Mouse (Mus musculus): ENCODE data around the gene Ormdl3. TPM values are rescaled to one million over a fixed set of nuclear protein-coding genes. Genes with fewer than 3 reads are reported as not detected.

Ormdl3 gene
- total and polyA plus RNA-seq, 3 experiments: 52.7 to 93.7 TPM; not detected in 1

- Histone ChIP-seq H3K36me3 (ENCODE audit: control insufficient read depth in 1 of 2, insufficient read depth in 2 of 2, low read length in 2 of 2) (no peaks in the 10 kb centered on the region), H3K4me1 (ENCODE audit: control insufficient read depth in 1 of 2, insufficient read depth in 2 of 2, low read length in 2 of 2) (no peaks in the 10 kb centered on the region), H3K9ac (ENCODE audit: control insufficient read depth, low read depth, low read length, poor library complexity, severe bottlenecking) (no peak overlapping the region), H3K9me3 (replicated peaks; ENCODE audit: insufficient read depth, low read length) (no peaks in the 10 kb centered on the region), H3K79me2 (ENCODE audit: control insufficient read depth, insufficient read depth, low read length, poor library complexity) (no peaks in the 10 kb centered on the region), H3K4me3 (ENCODE audit: control insufficient read depth in 1 of 2, insufficient read depth in 1 of 2, low read depth in 2 of 2, low read length in 2 of 2) (no peak overlapping the region), H3K27ac (ENCODE audit: control insufficient read depth, low read depth, low read length) (no peak overlapping the region), H3K27me3 (ENCODE audit: control insufficient read depth in 1 of 2, insufficient read depth in 2 of 2, low read length in 2 of 2) (peaks cover 24 to 51% of the 10 kb centered on the region in 2 experiments)
- no peak for DNase-seq (ENCODE audit: low read depth, low spot score)
- TF ChIP-seq MAZ (IDR thresholded peaks at IDR 0.05; ENCODE audit: low read depth, low read length): no peak
- no peak for TF ChIP-seq GABPA (IDR thresholded peaks at IDR 0.05; ENCODE audit: low read depth, low read length)
- no peak for TF ChIP-seq HCFC1 (IDR thresholded peaks at IDR 0.05; ENCODE audit: low read depth, low read length)
- no peak for TF ChIP-seq POLR2AphosphoS2 (IDR thresholded peaks at IDR 0.05; ENCODE audit: low read length)
- no peak for TF ChIP-seq ZKSCAN1 (IDR thresholded peaks at IDR 0.05; ENCODE audit: low read depth, low read length)
- no peak for TF ChIP-seq UBTF (IDR thresholded peaks at IDR 0.05; ENCODE audit: borderline replicate concordance, insufficient read depth, low read depth, low read length)
- TF ChIP-seq USF2 (IDR thresholded peaks at IDR 0.05; ENCODE audit: borderline replicate concordance in 1 of 2, insufficient read depth in 1 of 2, low read depth in 1 of 2, low read length in 2 of 2): no peak
- TF ChIP-seq MYB (IDR thresholded peaks at IDR 0.05; ENCODE audit: low read depth, low read length): no peak
Observed at GRCm38 (mm10) chr11:98560942-98561341, 26.2 kb downstream of the Ormdl3 start.

- Histone ChIP-seq H3K9me3 (replicated peaks; ENCODE audit: insufficient read depth, low read length) (no peaks in the 10 kb centered on the region), H3K79me2 (ENCODE audit: control insufficient read depth, insufficient read depth, low read length, poor library complexity) (no peaks in the 10 kb centered on the region; the same call in 1 of the 2 replicates), H3K4me3 (ENCODE audit: control insufficient read depth in 1 of 2, insufficient read depth in 1 of 2, low read depth in 2 of 2, low read length in 2 of 2) (no peak overlapping the region), H3K36me3 (ENCODE audit: control insufficient read depth in 1 of 2, insufficient read depth in 2 of 2, low read length in 2 of 2) (peaks cover 0 to 16% of the 10 kb centered on the region in 2 experiments; a peak in 2 of 4 replicates), H3K27me3 (ENCODE audit: control insufficient read depth in 1 of 2, insufficient read depth in 2 of 2, low read length in 2 of 2) (peaks cover 10 to 26% of the 10 kb centered on the region in 2 experiments), H3K9ac (ENCODE audit: control insufficient read depth, low read depth, low read length, poor library complexity, severe bottlenecking) (no peak overlapping the region), H3K27ac (ENCODE audit: control insufficient read depth, low read depth, low read length) (no peak overlapping the region), H3K4me1 (ENCODE audit: control insufficient read depth in 1 of 2, insufficient read depth in 2 of 2, low read length in 2 of 2) (peaks cover 6 to 9% of the 10 kb centered on the region in 2 experiments)
- TF ChIP-seq SIN3A (IDR thresholded peaks at IDR 0.05; ENCODE audit: low read length): 0 out of 2 replicates have a peak, but pooled peaks have one; percentile 20
- peak; percentile 96 for TF ChIP-seq SMC3 (IDR thresholded peaks at IDR 0.05; ENCODE audit: low read depth, low read length)
- peak; percentile 83 for TF ChIP-seq MAX (IDR thresholded peaks at IDR 0.05; ENCODE audit: low read length)
- TF ChIP-seq ZKSCAN1 (IDR thresholded peaks at IDR 0.05; ENCODE audit: low read depth, low read length): no peak
- TF ChIP-seq RAD21 (IDR thresholded peaks at IDR 0.05; ENCODE audit: low read depth, low read length): peak; percentile 85
- TF ChIP-seq POLR2AphosphoS2 (IDR thresholded peaks at IDR 0.05; ENCODE audit: low read length): no peak
- TF ChIP-seq NRF1 (IDR thresholded peaks at IDR 0.05; ENCODE audit: insufficient read depth, low read depth, low read length, poor library complexity, severe bottlenecking): no peak
- peak; percentile 91 for TF ChIP-seq MYC (IDR thresholded peaks at IDR 0.05; ENCODE audit: low read depth, low read length)
- TF ChIP-seq ZC3H11A (IDR thresholded peaks at IDR 0.05; ENCODE audit: low read depth, low read length): peak; percentile 93
- peak in 2 of 3 experiments; percentile 44 to 90; a peak in 3 of 6 replicates for TF ChIP-seq CTCF (IDR thresholded peaks at IDR 0.05 in 2 of 3, conservative IDR thresholded peaks at IDR 0.05 in 1 of 3; ENCODE audit: control insufficient read depth in 1 of 3, insufficient read depth in 1 of 3, low read depth in 2 of 3, low read length in 3 of 3, poor library complexity in 1 of 3, severe bottlenecking in 1 of 3)
- no peak for TF ChIP-seq GABPA (IDR thresholded peaks at IDR 0.05; ENCODE audit: low read depth, low read length)
- peak; percentile 58 for DNase-seq (ENCODE audit: low read depth, low spot score)
Observed at GRCm38 (mm10) chr11:98555124-98555700, 32.0 kb downstream of the Ormdl3 start.

All from MEL (cell line).